Mouse (Mus musculus): ENCODE data around the gene Mrpl22. TPM values are rescaled to one million over a fixed set of nuclear protein-coding genes. Genes with fewer than 3 reads are reported as not detected.

Gene Mrpl22
- polyA plus RNA-seq (2012; rRNA removed; ENCODE audit: low replicate concordance): 33.5 and 49.3 TPM in 2 replicates

GRCm38 (mm10) chr11:58171459-58172091 is at the start of gene Mrpl22:
Mrpl22 (plus strand) TSS chr11:58171661.

GRCm38 (mm10) chr11:58168167-58168915 is 3.1 kb upstream of the Mrpl22 start, which contains the start of gene Gemin5:
Gemin5 (minus strand) TSS chr11:58168539.

GRCm38 (mm10) chr11:58199229-58200037 is 28.0 kb downstream of the Mrpl22 start, which contains the start of the genes Igtp and Irgm2:
Igtp (plus strand) TSS chr11:58199556.
Irgm2 (plus strand) TSS chr11:58199618.

Other genes with a start within 250 kb of the Mrpl22 start
- gene Larp1, start 162.6 kb upstream of the Mrpl22 start, polyA plus RNA-seq (2012; rRNA removed; ENCODE audit: low replicate concordance): 41.8 and 59.4 TPM in 2 replicates
- gene Gm12248, start 78.5 kb upstream of the Mrpl22 start, polyA plus RNA-seq (2012; rRNA removed; ENCODE audit: low replicate concordance): 1.3 and 2.0 TPM in 2 replicates
- gene Cnot8, start 67.5 kb upstream of the Mrpl22 start, polyA plus RNA-seq (2012; rRNA removed; ENCODE audit: low replicate concordance): 58.5 and 71.5 TPM in 2 replicates
- gene Gemin5, start 3.1 kb upstream of the Mrpl22 start, polyA plus RNA-seq (2012; rRNA removed; ENCODE audit: low replicate concordance): 6.8 and 17.7 TPM in 2 replicates
- 25.1 and 34.8 TPM in 2 replicates for gene Igtp, start 27.9 kb downstream of the Mrpl22 start, polyA plus RNA-seq (2012; rRNA removed; ENCODE audit: low replicate concordance)
- 21.8 and 25.9 TPM in 2 replicates for gene Irgm2, start 28.0 kb downstream of the Mrpl22 start, polyA plus RNA-seq (2012; rRNA removed; ENCODE audit: low replicate concordance)
- 0.10 TPM in 1 of 2 replicates, not detected in the other for gene 4930438A08Rik, start 103.1 kb downstream of the Mrpl22 start, polyA plus RNA-seq (2012; rRNA removed; ENCODE audit: low replicate concordance)
- gene Zfp692, start 135.4 kb downstream of the Mrpl22 start, polyA plus RNA-seq (2012; rRNA removed; ENCODE audit: low replicate concordance): 17.5 and 37.2 TPM in 2 replicates
- gene Zfp672, start 158.7 kb downstream of the Mrpl22 start, polyA plus RNA-seq (2012; rRNA removed; ENCODE audit: low replicate concordance): 30.7 and 40.5 TPM in 2 replicates
- 35.8 and 47.7 TPM in 2 replicates for gene Sh3bp5l, start 159.1 kb downstream of the Mrpl22 start, polyA plus RNA-seq (2012; rRNA removed; ENCODE audit: low replicate concordance)
- gene Lypd8, start 207.4 kb downstream of the Mrpl22 start, polyA plus RNA-seq (2012; rRNA removed; ENCODE audit: low replicate concordance): 2.0 and 2.6 TPM in 2 replicates
- not detected in 2 replicates for gene 1810065E05Rik, start 249.4 kb downstream of the Mrpl22 start, polyA plus RNA-seq (2012; rRNA removed; ENCODE audit: low replicate concordance)